Mouse (Mus musculus): ENCODE results near the gene Cckbr.

DNA sequence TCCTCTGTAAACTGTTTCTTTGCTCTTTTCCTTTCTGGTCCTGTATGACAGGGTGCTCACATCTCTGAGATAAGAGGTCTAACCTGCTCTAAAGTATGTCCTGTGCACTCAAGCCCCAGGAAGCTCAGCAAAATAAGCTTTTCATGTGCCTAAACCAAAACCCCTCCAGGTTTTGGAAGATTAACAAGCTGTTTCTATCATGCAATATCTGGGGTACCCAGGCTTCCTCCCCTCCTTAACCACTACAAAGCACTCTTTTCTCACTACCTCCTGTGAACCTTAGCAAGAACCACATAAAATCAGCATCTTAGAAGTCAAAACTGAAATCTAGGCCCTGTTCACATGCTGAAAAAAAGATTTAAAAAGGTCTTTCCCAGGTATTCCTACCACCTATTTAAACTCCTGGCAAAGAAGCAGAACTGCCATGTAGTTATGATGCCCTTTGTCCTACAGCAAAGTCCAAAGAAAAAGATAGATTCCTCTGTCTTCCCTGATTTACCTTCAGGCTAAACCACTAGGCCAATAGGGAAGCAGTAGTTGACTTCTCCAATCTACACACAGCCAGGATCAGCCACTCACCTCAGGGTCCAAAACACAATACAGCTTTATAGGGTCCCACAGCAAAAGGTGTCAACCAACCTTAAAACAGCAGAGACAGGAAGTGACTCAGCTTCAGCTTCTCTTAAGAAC lies 30.3 kb upstream of the Cckbr start:
- no peak for TF ChIP-seq POLR2A (IDR thresholded peaks at IDR 0.05; ENCODE audit: borderline replicate concordance, extremely low read depth, insufficient read depth, insufficient read length, poor library complexity, severe bottlenecking)
- TF ChIP-seq CTCF (IDR thresholded peaks at IDR 0.05; ENCODE audit: borderline replicate concordance, extremely low read depth, insufficient read depth, insufficient read length) = no peak

Data from brain, embryonic 14.5 days (tissue).